Mouse (Mus musculus) G1E (cell line): ENCODE results near the gene Rhot1. TPM values are rescaled to one million over a fixed set of nuclear protein-coding genes. Genes with fewer than 3 reads are reported as not detected.

Source experiments
- ATAC-seq: 2 replicates; pipeline ENCODE4 v1.8.0; 2016; ENCODE audit warnings: mild to moderate bottlenecking; ENCODE audit not compliant: insufficient number of reproducible peaks, poor library complexity, low FRiP score, severe bottlenecking; ENCODE audit errors: extremely low read depth
- DNase-seq: peaks from one replicate; pipeline ENCODE4 v3.0.0; 2012; ENCODE audit warnings: low spot score
- H3K27me3 ChIP-seq: 2 replicates; pipeline ENCODE4 v1.6.1; 2012; ENCODE audit warnings: mild to moderate bottlenecking, low read length, inconsistent platforms; ENCODE audit not compliant: insufficient read depth
- H3K36me3 ChIP-seq: replicated peaks from 2 replicates; pipeline ENCODE3; 2012; ENCODE audit warnings: mild to moderate bottlenecking, inconsistent platforms
- H3K4me1 ChIP-seq: 2 replicates; pipeline ENCODE4 v1.6.1; 2012; ENCODE audit warnings: low read depth, low read length, inconsistent platforms, mixed read lengths; ENCODE audit not compliant: insufficient read depth
- H3K4me3 ChIP-seq: 2 replicates; pipeline ENCODE4 v1.5.1; 2012; ENCODE audit warnings: low read depth, mild to moderate bottlenecking, inconsistent platforms, low read length, moderate library complexity, mixed read lengths
- H3K9me3 ChIP-seq: replicated peaks from 2 replicates; pipeline ENCODE4 v1.6.1; 2012; ENCODE audit warnings: inconsistent platforms
- CTCF ChIP-seq: IDR thresholded peaks from 2 replicates; pipeline ENCODE4 v1.5.1; 2012; ENCODE audit warnings: low read depth, low read length, inconsistent platforms, mixed read lengths
- GATA1 ChIP-seq: IDR thresholded peaks from 2 replicates; pipeline ENCODE4 v1.6.1; 2012; ENCODE audit warnings: borderline replicate concordance, low read length, inconsistent platforms, mixed read lengths
- GATA2 ChIP-seq: IDR thresholded peaks from 2 replicates; pipeline ENCODE4 v1.6.1; 2012; ENCODE audit warnings: low read depth, low read length, inconsistent platforms, borderline replicate concordance
- POLR2AphosphoS5 ChIP-seq: IDR thresholded peaks from 2 replicates; pipeline ENCODE4 v1.6.1; 2012; ENCODE audit warnings: low read depth, low read length, inconsistent platforms; ENCODE audit not compliant: insufficient replicate concordance
- TAL1 ChIP-seq: conservative IDR thresholded peaks from 2 replicates; pipeline ENCODE4 v1.6.1; 2012; ENCODE audit warnings: low read depth, low read length, inconsistent platforms, mixed read lengths
- polyA plus RNA-seq: library from polyadenylated mRNA; stranded (reverse); fragments of >175 nt; gene quantifications from 2 replicates; pipeline ENCODE4 v1.2.3, GENCODE M21; 2012
- total RNA-seq, 2 experiments: library from RNA; stranded (forward) in 1 of 2; stranded (reverse) in 1 of 2; fragments of 200-1000 nt in 1 of 2; fragments of >200 nt in 1 of 2; fragmentation: Nextera tagmentation in 1 of 2; gene quantifications; 2 replicates each; pipeline ENCODE4 v1.2.3; 2014 to 2017

The Rhot1 gene
- total and polyA plus RNA-seq, 3 experiments, result 5.3 to 80.3 (median 64.8) TPM

- TF ChIP-seq GATA2 (no peak), TAL1 (no peak), POLR2AphosphoS5 (no peak), CTCF (no peak), GATA1 (no peak)
- DNase-seq (no peak), ATAC-seq (no peak)
- 0 out of 2 replicates have a peak, but pooled peaks cover 2% of the 10 kb centered on the region for H3K9me3 ChIP-seq
- H3K4me1 ChIP-seq, result no peaks in the 10 kb centered on the region
- no peaks in the 10 kb centered on the region for H3K27me3 ChIP-seq
- H3K4me3 ChIP-seq, result no peak overlapping the region
- H3K36me3 ChIP-seq, result no peaks in the 10 kb centered on the region
These were observed 69.2 kb downstream of the Rhot1 start for GRCm38 (mm10) chr11:80278054-80278453.

GRCm38 (mm10) chr11:80283786-80284185 lies 75.0 kb downstream of the Rhot1 start:
- DNase-seq (no peak), ATAC-seq (no peak)
- no peaks in the 10 kb centered on the region for H3K4me1 ChIP-seq
- no peaks in the 10 kb centered on the region for H3K36me3 ChIP-seq
- H3K9me3 ChIP-seq, result no peaks in the 10 kb centered on the region
- TF ChIP-seq POLR2AphosphoS5 (no peak), GATA1 (no peak), CTCF (no peak), GATA2 (no peak), TAL1 (no peak)
- no peak overlapping the region for H3K4me3 ChIP-seq
- peaks cover 6% of the 10 kb centered on the region; the same call in 1 of the 2 replicates for H3K27me3 ChIP-seq

GRCm38 (mm10) chr11:80284641-80285040 lies 75.8 kb downstream of the Rhot1 start:
- TF ChIP-seq GATA1, result no peak
- Histone ChIP-seq H3K36me3 (no peaks in the 10 kb centered on the region), H3K27me3 (peaks cover 8% of the 10 kb centered on the region; the same call in 1 of the 2 replicates), H3K4me3 (no peak overlapping the region), H3K4me1 (no peaks in the 10 kb centered on the region), H3K9me3 (no peaks in the 10 kb centered on the region)
- ATAC-seq, result no peak
- DNase-seq, result no peak

GRCm38 (mm10) chr11:80287150-80287549 lies 78.3 kb downstream of the Rhot1 start:
- no peaks in the 10 kb centered on the region for H3K4me1 ChIP-seq
- no peak; the same call in 1 of the 2 replicates for ATAC-seq
- no peaks in the 10 kb centered on the region for H3K9me3 ChIP-seq
- DNase-seq, result peak; percentile 53
- TF ChIP-seq CTCF, result peak; percentile 88
- TF ChIP-seq GATA1, result no peak
- H3K4me3 ChIP-seq, result no peak overlapping the region
- no peaks in the 10 kb centered on the region for H3K36me3 ChIP-seq
- H3K27me3 ChIP-seq, result peaks cover 8% of the 10 kb centered on the region; the same call in 1 of the 2 replicates

- Histone ChIP-seq H3K4me1 (no peaks in the 10 kb centered on the region; the same call in 1 of the 2 replicates), H3K4me3 (no peak overlapping the region), H3K9me3 (no peaks in the 10 kb centered on the region), H3K27me3 (peaks cover 10% of the 10 kb centered on the region; the same call in 1 of the 2 replicates), H3K36me3 (no peaks in the 10 kb centered on the region)
- no peak for ATAC-seq
- no peak for DNase-seq
- TF ChIP-seq TAL1 (no peak), POLR2AphosphoS5 (no peak), GATA2 (no peak), CTCF (no peak), GATA1 (no peak)
These were observed 81.1 kb downstream of the Rhot1 start for GRCm38 (mm10) chr11:80289701-80290445.

GRCm38 (mm10) chr11:80291004-80291403 lies 82.2 kb downstream of the Rhot1 start:
- no peaks in the 10 kb centered on the region; the same call in 1 of the 2 replicates for H3K4me1 ChIP-seq
- peaks cover 14% of the 10 kb centered on the region; the same call in 1 of the 2 replicates for H3K27me3 ChIP-seq
- H3K4me3 ChIP-seq, result no peak overlapping the region
- H3K9me3 ChIP-seq, result no peaks in the 10 kb centered on the region
- no peak for DNase-seq
- no peaks in the 10 kb centered on the region for H3K36me3 ChIP-seq
- no peak for TF ChIP-seq GATA1
- TF ChIP-seq CTCF, result no peak
- TF ChIP-seq TAL1, result no peak
- no peak for TF ChIP-seq GATA2
- no peak for TF ChIP-seq POLR2AphosphoS5
- no peak for ATAC-seq
